Mouse (Mus musculus) c-Kit-positive CD71-negative TER-119-negative erythroid progenitor cells, embryonic 14.5 days (primary cell): ENCODE measurements around the gene Fxyd7.

Experiments
- DNase-seq: peaks from one replicate; pipeline ENCODE4 v3.0.0-alpha.2; 2013; ENCODE audit warnings: low read depth

Fxyd7 gene

DNA sequence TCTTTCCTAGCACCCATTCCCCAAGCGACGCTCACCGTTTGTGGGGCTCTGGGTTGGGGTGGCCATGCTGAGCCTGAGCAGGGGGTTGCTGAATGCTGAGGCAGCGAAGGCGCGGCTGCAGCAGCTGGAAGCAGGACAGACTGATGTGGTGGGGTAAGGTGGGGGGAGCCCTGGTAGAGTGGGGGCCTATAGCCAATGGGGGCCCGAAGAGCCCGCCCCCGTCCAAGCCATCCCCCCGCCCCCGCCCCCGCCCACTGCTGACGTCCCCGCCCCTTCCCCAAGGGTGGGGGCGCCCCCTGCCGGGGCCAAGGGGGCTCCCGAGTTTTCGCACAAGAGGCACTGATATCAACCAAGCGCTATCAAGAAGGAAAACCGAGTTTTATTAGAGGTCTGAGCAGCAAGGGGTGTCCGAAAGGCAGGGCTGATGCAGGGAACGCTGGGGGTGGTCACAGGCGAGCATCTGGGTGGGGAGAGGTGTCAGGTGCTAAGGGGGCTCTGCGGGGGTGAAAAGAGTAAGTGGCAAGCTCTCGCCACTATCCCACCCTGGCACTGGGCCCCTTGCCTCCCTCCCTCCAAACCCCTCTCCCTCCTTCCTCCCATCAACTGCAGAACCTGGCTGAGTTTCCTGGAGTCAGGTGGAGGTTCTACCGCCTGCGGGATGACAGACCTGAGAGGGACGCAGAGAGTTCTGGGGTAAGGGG is at the start of gene Fxyd7:
Gene Fxyd7, minus strand, starts transcription at position 147 of the 701 bp plus-strand sequence.
- DNase-seq: no peak

DNA sequence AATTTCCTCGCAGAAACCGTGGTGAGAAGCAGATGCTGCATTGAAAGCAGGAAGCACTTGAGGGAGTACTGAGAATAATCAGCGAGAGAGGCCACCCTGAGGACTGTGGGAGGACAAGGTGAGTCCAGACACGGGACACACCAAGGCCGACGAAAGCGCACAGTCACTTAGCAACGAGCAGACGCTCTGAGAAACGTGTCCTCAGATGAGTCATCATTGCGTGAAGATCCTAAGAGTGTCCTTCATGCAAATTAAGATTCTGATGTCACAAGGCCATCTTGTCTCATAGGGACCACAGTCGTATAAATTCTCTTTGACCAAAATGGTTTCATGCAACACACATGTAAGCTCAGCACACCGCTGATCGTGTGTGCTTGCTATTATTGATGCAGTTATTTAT is 49.5 kb upstream of the Fxyd7 start:
- no peak for DNase-seq

DNA sequence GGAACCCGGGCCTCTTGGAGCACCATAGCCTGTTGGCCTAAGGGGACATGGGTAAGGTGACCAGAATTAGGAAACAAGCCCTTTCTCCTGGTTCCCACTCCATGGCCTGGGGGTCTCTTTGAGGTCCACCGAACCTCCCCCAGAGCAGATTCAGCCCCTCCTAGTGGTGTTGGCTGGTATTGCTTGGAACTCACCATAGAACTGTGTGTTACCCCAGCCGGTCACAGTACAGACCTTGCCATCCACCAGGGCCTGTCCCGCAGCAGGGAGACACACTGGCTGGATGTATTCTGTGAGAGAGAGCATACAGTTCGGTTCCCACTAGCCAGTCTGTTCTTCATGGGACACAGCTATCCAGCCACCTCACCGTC is 48.3 kb upstream of the Fxyd7 start:
- DNase-seq: no peak

DNA sequence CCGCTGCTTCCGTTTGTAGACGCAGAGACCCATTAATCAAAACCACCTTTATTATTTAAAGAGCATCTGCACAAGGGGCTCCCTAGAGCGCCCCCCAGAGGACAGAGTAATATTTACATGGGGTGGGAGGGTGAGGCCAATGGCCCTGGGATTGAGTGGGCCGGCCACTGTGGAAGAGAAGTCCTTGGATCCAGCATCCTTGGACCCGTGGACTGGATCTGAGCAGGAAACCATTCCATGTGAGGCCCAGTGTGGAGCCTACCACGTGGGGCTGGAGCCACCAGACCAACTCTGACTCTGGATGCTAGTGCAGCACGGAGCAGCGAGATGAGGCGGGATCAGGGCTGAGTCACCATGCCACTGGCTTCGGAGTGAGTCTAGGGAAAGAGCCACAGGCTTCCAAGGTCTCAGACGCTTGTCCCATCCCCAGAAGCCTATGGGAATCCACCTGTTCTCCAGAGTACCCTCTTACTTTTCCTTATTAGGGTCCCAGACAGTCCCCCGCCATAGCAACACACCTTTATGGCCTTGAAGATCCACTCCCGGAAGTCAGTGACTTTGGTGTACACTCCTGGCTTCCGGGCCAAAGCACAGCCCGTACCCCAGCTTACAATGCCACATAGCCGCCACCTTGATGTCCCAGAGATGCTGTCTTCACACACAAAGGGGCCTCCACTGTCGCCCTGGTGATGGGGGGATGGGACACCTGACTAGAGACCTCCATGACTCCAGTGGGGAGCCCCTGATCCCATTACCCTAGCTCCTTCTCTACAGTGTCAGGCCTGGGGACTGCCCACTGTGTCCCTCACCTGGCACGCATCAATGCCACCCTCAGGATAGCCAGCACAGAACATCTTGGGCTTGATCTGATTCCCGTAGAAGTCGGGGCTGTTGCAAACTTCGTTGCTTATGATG is 47.7 kb upstream of the Fxyd7 start:
- DNase-seq: no peak

DNA sequence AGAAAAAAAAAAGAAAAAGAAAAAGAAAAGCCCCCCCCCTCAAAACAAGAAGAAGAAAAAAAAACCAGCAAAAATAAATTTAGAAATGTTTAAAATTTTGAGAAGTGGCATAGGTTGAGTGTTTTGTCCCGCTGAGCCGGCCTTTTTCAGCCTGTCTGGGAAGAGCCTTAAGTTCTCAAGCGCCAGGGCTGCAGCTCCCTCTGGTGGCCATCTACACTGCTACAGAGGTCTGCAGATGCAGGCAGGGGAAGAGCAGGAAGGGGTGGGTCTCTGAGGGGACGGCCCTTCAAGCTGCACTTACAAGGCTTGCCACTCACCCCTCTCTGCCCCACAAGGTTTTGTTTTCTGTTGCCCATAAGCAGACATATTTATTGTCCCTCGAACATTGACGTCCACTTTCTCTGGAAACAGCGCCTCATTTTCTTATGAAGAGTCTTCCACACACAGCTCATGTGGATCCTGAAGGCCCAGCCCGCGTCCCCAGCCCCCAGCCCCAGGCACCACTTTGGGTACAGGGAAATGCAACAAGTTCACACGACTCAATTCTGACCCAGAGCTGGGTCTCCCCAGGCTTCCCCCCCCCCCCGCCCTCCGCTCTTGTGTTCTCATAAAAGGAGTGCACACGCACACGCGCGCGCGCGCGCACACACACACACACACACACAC is 46.4 kb upstream of the Fxyd7 start:
- DNase-seq: peak; percentile 87

DNA sequence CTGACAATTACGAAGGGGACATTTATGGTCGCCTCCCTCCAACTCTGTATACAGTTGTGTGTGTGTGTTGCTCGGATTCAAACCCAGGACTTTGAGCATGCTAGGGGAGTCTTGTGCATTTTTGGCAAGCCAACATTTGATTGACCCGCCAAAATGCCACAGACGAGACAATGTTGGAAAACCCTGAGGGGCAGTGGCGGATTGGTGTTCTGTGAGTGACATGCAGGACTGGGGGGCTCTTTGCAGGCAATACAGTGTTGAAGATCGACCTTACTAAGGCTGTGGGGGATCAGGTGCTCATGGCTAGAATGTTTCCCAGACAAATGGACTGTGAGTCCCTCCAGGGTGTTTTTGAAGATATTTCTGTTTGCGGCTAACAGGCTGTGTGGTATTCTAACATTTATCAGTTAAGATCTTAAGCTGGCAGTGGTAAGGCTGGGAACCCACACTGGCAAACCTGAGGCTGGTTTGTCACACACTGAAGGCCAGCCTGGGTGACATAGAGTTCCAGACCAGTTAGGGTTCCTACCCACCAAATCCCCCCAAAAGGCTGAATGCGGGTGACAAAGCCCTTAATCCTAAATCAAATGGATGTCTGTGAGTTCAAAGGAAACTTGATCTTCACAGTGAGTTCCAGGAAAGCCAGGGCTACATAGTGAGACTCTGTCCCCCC is 45.8 kb upstream of the Fxyd7 start:
- no peak for DNase-seq

DNA sequence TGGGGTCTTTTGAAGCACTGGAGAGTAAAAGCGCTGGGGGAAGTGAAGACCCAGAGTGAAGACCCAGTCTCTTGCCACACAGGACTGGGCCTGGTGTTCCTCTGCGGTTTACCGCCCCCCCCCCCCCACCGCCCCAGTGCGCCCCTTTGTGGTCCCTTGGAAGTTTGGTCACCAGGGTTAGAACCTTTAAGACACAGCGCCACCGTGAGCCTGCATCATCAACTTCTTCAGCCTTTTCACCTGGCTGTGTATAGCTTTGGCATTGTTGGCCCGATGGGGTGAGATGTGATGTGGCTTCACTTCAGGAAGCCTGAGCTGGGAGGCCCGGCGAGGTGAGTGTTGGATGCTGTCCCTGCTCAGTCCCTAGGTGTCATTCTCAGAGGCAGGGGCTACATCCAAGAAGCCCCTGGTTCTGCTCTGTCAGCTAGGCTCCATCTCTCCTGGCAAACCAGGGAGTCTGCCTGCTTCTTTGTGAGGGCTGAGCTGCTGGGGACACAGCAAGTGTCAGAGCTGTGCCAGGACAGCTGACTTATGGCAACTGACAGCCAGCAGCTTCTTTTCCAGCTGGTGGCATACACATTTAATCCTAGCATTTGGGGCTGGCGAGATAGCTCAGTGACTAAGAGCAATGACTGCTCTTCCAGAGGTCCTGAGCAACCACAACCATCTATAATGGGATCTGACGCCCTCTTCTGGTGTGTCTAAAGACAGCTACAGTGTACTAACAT is 43.7 kb upstream of the Fxyd7 start:
- no peak for DNase-seq

DNA sequence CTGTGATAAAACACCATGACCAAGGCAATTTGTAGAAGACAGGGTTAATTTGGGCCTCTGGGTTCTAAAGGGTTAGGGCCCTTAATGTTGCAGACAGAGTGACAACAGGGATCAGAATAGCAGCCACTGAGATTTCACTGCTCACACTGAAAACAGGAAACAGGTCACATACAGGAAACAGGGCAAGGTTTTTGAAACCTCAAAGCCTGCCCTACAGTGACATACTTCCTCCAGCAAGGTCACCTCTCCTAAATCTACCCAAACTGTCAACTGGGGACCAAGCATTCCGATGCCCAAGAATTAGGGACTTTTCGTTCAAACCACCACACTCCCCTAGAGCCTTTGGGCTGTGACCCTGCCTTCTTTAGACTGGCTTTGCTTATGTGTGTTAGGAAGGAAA is 38.5 kb upstream of the Fxyd7 start:
- DNase-seq: no peak

DNA sequence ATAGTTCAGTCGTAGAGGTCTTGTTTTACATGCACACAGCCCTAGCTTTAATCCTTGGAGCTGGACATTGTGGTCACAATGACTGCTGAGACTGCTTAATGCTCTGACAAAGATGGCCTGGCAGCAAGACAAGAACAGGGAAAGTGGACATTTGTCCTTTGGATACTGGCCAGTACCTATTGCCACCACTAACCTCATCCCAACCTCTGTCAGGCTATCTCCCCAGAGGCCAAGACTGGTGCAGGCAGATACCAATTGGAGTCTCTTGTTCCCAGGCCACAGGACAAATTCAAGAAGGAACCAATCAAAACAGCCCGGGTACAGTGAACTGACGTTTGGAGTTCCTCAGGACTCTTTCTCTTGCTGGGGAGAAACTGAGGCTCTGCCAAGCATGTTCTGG is 36.9 kb upstream of the Fxyd7 start:
- DNase-seq: no peak

DNA sequence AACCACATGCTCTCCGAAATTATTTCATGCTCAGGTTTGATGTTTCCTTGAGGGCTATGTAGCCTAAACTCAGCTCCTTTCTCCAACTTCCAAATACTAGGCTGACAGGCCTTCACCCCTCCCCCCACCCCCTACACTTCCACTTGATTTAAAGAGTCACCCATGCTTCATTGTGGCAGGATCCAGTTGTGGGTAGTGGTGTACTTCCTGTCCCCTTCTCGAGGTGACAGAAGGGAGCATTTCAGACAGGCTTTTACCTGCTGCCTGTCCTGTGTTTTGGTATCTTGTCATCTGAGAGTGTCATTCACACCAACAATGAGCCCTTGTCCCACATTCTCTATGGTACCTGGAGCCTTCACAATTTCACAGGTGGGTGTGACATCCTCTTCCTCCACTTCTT is 36.0 kb upstream of the Fxyd7 start:
- DNase-seq: no peak

DNA sequence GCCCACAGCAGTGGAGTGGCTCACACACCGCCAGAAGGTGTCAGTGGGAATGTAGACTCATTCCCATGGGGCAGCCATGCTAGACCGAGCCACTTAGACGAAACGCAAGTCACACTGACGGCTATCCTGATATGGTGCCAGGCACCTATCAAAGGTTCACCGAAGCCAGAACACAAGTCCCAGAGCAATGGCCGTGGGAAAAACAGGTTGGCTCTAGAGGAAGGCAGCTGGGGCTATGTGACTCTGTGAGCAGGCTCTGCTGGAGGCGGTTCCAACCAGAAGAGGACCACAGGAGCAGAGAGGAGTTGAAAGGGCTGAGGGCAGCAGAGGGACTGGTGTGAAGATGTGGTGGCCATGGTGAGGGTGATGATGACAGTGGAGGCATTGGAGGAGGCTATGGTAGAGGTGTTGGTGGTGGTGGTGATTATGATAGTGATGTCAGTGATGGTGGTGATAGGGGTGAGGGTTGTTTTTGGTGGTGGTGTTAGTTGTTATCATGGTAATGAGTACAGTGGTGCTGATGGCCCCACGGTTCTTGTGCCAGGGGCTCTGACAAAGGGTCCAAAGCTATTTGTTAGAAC is 35.0 kb upstream of the Fxyd7 start:
- no peak for DNase-seq

DNA sequence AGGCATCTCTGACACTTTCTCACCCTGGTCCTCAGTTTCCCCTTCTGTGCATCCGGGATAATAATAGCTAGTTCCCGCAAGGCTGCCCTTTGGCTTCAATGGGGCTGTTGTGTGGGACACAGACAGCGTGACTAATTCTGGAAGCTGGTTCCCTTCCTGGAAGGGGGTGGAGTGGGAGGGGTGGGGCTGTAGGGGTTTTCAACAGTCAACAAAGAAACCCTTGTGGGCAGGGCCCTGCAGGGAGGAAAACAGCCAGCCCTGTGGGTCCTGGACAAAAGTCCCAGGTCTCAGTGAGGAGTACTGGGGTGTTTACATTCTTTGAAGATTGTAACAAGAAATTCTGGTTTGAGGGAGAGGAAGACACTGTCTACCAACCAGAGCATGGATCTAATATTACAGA is 33.9 kb upstream of the Fxyd7 start:
- no peak for DNase-seq

DNA sequence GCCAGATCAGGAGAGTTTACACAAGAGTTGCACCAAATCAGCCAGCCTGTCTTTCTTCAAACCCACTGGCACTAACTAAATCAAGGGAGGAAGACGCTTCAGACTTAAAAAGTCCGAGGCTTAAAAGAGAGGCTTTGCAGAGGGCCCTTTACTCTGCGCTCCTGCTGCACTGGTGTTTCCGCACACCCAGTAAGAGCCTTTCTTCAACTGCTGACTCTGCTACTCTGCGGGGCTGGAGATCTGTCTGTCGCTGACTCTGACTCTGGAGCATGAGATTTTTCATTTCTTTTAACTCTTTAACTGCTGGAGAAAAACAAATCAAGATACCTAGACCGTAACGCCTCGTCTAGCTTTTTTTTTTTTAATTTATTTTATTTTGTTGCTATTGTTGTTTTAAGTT is 32.9 kb upstream of the Fxyd7 start:
- no peak for DNase-seq

DNA sequence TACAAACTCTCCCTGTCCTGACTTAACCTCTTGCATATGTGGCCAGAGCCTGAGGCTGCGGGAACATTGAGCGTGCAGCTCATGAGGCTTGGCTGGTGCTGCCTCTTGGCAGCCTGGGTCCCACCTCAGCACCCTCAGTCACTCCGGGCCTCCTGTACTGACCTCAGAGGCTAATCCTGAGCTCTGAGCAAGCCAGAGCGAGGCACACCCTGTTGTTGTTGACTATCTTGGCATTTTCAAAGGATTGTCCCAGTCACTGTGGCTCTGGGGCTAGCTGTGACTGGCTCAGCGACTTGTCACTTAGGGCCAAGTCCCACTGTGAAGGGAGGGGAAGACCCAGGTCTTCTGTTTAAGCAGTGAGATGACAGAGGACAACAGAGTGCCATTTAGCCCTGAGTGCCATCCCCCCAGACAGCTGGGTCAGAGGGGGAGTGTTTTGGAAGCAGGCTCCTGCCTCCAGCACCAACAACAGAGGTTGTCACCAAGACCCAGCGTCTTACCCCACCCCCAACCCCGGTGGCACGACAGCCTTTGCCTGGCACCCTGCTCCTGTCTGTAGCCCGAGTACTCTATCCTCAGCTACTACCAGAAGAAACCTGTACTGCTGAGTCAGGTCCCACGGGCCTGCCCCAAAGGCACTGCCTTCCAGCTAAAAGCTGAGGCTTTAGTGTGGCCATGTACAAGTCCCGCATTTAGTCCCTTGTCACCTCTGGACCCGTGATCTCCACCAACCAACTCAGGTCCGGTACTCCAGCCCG is 31.7 kb upstream of the Fxyd7 start:
- DNase-seq: no peak

DNA sequence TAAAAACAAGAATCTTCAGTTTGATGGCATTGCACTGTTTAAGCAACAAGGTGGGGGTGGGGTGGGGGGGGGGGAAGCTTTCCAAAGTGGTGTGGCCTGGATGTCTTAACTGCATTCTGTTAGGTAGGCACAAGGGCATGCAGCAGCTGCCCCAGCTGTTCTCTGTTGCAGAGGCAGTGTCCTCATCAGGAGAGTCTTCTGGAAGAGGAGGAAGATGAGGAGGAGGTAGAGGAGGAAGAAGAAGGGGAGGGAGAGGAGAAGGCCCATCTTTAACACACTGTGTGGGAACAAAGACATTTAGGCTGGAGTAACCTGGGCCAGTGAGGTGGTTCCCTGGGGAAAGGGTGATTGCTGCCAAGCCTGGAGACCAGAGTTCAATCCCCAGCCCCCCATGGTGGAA is 30.8 kb upstream of the Fxyd7 start:
- no peak for DNase-seq

DNA sequence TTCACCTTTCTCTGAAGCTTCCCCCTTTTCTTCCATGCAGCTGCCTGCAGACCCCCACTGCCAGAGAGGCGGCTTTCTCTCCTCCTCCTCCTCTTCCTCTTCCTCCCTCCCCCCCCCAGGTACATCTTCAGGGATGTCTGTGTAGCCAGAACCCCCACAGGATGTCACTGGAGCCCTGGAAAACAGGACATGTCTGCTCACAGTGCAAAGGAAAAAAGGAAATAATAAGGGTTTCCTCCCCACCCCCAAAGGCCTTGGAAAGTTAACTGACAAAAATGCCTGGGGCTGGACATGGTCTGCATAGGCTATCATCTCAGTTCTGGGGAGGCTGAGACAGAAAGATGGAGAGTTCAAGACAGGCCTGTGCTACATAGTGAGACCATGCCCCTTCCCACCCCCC is 29.8 kb upstream of the Fxyd7 start:
- no peak for DNase-seq

DNA sequence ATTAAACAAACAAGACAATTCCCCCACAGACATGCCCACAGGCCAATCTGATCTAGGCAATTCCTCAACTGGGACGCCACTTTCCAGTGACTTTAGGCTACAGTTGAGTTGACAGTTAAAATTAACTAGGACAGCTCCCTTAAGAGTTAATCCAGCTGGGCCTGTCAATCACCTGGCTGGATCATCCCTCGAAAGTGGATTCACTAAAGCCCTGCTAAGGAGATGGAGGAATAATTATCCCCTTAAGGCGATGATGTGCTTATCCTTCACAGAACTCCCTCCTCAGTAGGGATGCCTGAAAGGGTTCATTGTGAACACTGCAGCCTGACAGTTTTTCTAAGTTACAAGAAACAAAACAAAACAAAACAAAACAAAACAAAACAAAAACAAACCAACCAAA is 29.3 kb upstream of the Fxyd7 start:
- no peak for DNase-seq

DNA sequence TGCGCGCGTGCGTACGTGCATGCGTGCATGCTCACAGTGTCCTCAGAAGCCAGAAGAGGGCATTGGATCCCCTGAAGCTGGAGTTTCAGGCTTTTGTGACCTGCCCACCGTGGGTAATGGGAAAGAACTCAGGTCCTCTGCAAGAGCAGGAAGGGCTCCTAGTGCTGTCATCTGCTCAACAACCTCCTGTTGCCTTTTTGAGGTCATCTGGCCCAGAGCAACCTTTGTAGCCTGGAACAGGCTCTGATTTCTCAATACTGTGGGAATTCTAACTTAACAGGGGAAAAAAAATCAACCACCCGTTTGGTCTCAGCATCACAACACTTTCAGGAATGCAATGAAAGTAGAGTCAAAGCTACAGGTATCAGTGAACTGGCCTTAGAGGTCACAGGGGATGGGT is 28.4 kb upstream of the Fxyd7 start:
- DNase-seq: no peak

DNA sequence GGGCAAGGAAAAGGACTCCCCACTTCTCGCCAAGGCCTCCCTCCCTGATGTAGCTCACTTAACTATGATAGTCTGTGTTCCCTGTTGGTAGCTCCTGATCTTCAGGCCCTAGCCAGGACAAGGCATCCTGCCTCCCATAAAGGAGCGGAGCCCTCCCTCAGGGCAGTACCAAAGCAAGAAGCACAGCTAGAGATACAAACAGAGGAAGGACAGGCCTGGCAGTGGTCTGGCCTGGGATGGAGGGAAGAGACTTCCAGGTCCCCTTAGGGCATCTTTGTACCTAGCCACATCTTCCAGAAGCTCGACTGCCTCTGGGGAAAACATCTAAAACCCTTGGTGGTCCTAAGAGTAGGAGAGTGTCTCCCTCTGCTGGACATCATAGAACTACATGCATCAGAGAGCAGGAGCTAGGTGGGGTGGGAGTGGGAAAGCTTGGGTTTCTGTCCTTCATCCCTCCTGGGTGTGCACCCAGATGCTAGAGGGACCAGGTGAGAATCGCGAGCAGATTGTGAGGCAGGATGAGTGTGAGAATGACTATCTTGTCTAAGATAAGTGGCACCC is 26.7 kb upstream of the Fxyd7 start:
- no peak for DNase-seq

DNA sequence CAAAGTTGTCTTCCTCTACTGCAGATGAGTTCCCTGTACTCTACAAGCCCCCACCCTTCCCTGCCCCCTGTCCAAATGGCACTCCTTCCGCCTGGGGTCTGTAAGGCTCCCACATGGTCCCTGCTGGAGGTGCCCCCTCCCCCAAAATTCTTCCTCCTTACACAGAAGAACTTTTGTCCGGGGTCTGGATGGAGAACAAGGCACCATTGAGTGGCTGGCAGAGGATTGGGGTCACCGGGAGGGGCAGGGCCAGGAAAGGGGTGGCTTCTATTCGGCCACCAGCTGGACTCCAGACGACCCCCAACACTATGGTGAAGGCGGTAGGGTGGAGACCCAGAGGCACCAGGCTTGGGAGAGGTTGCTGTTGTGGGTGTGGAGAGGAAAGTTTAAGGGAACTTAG is 26.2 kb upstream of the Fxyd7 start:
- no peak for DNase-seq
